Mouse (Mus musculus) midbrain, embryonic 10.5 days (tissue): ENCODE data around the gene Prcc. TPM values are rescaled to one million over a fixed set of nuclear protein-coding genes. Genes with fewer than 3 reads are reported as not detected.
A peak's percentile ranks its signal among the peaks of the same experiment; 100 is the strongest.
"Not testable (repeated sequence)": the region's sequence is repeated elsewhere in the genome, so short reads cannot be mapped to it uniquely, and the experiment has no call there.

ENCODE experiments used
- DNase-seq: peaks from one replicate; pipeline ENCODE4 v3.0.0-alpha.2; 2017; ENCODE audit warnings: low spot score
- H3K27ac ChIP-seq: fragments of 300-500 bp; sonication (generic); replicated peaks from 2 replicates; pipeline ENCODE4 v1.5.1; 2016; ENCODE audit warnings: mild to moderate bottlenecking
- H3K27me3 ChIP-seq: fragments of 300-500 bp; sonication (generic); 2 replicates; pipeline ENCODE4 v1.6.1; 2016; ENCODE audit warnings: low read depth, mild to moderate bottlenecking; ENCODE audit not compliant: poor library complexity, severe bottlenecking
- H3K36me3 ChIP-seq: fragments of 300-500 bp; sonication (generic); 2 replicates; pipeline ENCODE4 v1.6.1; 2016; ENCODE audit warnings: mild to moderate bottlenecking, moderate library complexity
- H3K4me1 ChIP-seq: fragments of 300-500 bp; sonication (generic); 2 replicates; pipeline ENCODE4 v1.6.1; 2016
- H3K4me3 ChIP-seq: fragments of 300-500 bp; sonication (generic); 2 replicates; pipeline ENCODE4 v1.5.1; 2016; ENCODE audit warnings: mild to moderate bottlenecking, moderate library complexity
- H3K9me3 ChIP-seq: fragments of 300-500 bp; sonication (generic); replicated peaks from 2 replicates; pipeline ENCODE4 v1.6.1; 2016; ENCODE audit warnings: mild to moderate bottlenecking
- WGBS: fragments of 180-500 bp; shearing (Covaris S2); methylation state at CpG from one replicate; pipeline ENCODE4 v1.1.7; 2016; 5-methylcytosine and 5-hydroxymethylcytosine counted together
- polyA plus RNA-seq: library from polyadenylated mRNA; unstranded; fragments of >200 nt; fragmentation: Nextera tagmentation; extraction: Ambion mirVana; gene quantifications from 2 replicates; pipeline ENCODE4 v1.2.1, GENCODE M21; 2016

The Prcc gene
- polyA plus RNA-seq, 1 experiment from 2014 or later = 19.1 TPM

GRCm38 (mm10) chr3:87828435-87828834 is 57.0 kb downstream of the Prcc start:
- no peaks in the 10 kb centered on the region for H3K4me1 ChIP-seq
- 66% methylated on average over 4 of the region's 4 CpGs for WGBS
- H3K9me3 ChIP-seq = no peaks in the 10 kb centered on the region
- DNase-seq = no peak
- H3K27me3 ChIP-seq = no peaks in the 10 kb centered on the region
- H3K36me3 ChIP-seq = no peaks in the 10 kb centered on the region
- no peak overlapping the region for H3K27ac ChIP-seq
- H3K4me3 ChIP-seq = no peak overlapping the region

GRCm38 (mm10) chr3:87824206-87824605 is 61.2 kb downstream of the Prcc start, which contains the start of gene Pear1:
Gene Pear1, minus strand, starts transcription at chr3:87824306.
- not testable (repeated sequence) for H3K9me3 ChIP-seq, H3K36me3 ChIP-seq, H3K27me3 ChIP-seq, H3K27ac ChIP-seq, H3K4me3 ChIP-seq, DNase-seq, H3K4me1 ChIP-seq
- WGBS = 84% methylated on average over 1 of the region's 1 CpGs

- peaks cover 69% of the 10 kb centered on the region for H3K27me3 ChIP-seq
- no peak overlapping the region for H3K27ac ChIP-seq
- no peaks in the 10 kb centered on the region for H3K36me3 ChIP-seq
- H3K4me1 ChIP-seq = peaks cover 19% of the 10 kb centered on the region
- 76% methylated on average over 12 of the region's 12 CpGs for WGBS
- H3K4me3 ChIP-seq = no peak overlapping the region
- H3K9me3 ChIP-seq = no peaks in the 10 kb centered on the region
- DNase-seq = no peak
Measured at GRCm38 (mm10) chr3:87818226-87818625, 67.2 kb downstream of the Prcc start.

GRCm38 (mm10) chr3:87816646-87817093 is 68.7 kb downstream of the Prcc start:
- peaks cover 19% of the 10 kb centered on the region for H3K4me1 ChIP-seq
- no peak overlapping the region for H3K4me3 ChIP-seq
- H3K36me3 ChIP-seq = no peaks in the 10 kb centered on the region
- H3K9me3 ChIP-seq = no peaks in the 10 kb centered on the region
- H3K27me3 ChIP-seq = peaks cover 81% of the 10 kb centered on the region
- peak; percentile 72 for DNase-seq
- H3K27ac ChIP-seq = no peak overlapping the region
- WGBS = 9% methylated on average over 12 of the region's 12 CpGs

- 66% methylated on average over 6 of the region's 6 CpGs for WGBS
- Histone ChIP-seq H3K4me1 (peaks cover 19% of the 10 kb centered on the region), H3K36me3 (no peaks in the 10 kb centered on the region), H3K9me3 (no peaks in the 10 kb centered on the region), H3K4me3 (no peak overlapping the region), H3K27me3 (peaks cover 86% of the 10 kb centered on the region), H3K27ac (no peak overlapping the region)
- DNase-seq = no peak
Measured at GRCm38 (mm10) chr3:87816166-87816565, 69.2 kb downstream of the Prcc start.

GRCm38 (mm10) chr3:87812873-87813272 is 72.5 kb downstream of the Prcc start:
- Histone ChIP-seq H3K27ac (no peak overlapping the region), H3K27me3 (peaks cover 100% of the 10 kb centered on the region), H3K4me3 (no peak overlapping the region), H3K9me3 (no peaks in the 10 kb centered on the region), H3K36me3 (no peaks in the 10 kb centered on the region), H3K4me1 (peaks cover 21% of the 10 kb centered on the region)
- no peak for DNase-seq
- 74% methylated on average over 10 of the region's 10 CpGs for WGBS

- H3K4me1 ChIP-seq = peaks cover 21% of the 10 kb centered on the region
- 77% methylated on average over 4 of the region's 4 CpGs for WGBS
- H3K27me3 ChIP-seq = peaks cover 100% of the 10 kb centered on the region
- H3K4me3 ChIP-seq = no peak overlapping the region
- DNase-seq = no peak
- no peak overlapping the region for H3K27ac ChIP-seq
- H3K36me3 ChIP-seq = no peaks in the 10 kb centered on the region
- no peaks in the 10 kb centered on the region for H3K9me3 ChIP-seq
Measured at GRCm38 (mm10) chr3:87812413-87812812, 73.0 kb downstream of the Prcc start.

GRCm38 (mm10) chr3:87811297-87811696 is 74.1 kb downstream of the Prcc start:
- whole genome bisulfite sequencing = 84% methylated on average over 8 of the region's 8 CpGs
- H3K27ac ChIP-seq = no peak overlapping the region
- no peak overlapping the region for H3K4me3 ChIP-seq
- H3K4me1 ChIP-seq = peaks cover 15% of the 10 kb centered on the region
- no peaks in the 10 kb centered on the region for H3K9me3 ChIP-seq
- no peak for DNase-seq
- H3K27me3 ChIP-seq = peaks cover 100% of the 10 kb centered on the region
- no peaks in the 10 kb centered on the region for H3K36me3 ChIP-seq

- H3K27ac ChIP-seq = no peak overlapping the region
- 3% methylated on average over 28 of the region's 28 CpGs for WGBS
- H3K36me3 ChIP-seq = no peaks in the 10 kb centered on the region
- DNase-seq = no peak
- peak overlapping the region; percentile 40 for H3K4me3 ChIP-seq
- H3K4me1 ChIP-seq = peaks cover 15% of the 10 kb centered on the region
- H3K9me3 ChIP-seq = no peaks in the 10 kb centered on the region
- peaks cover 100% of the 10 kb centered on the region for H3K27me3 ChIP-seq
Measured at GRCm38 (mm10) chr3:87809322-87809962, 76.0 kb downstream of the Prcc start.

Other genes starting within 250 kb of the Prcc start
- 0.39 and 0.51 TPM in 2 replicates for gene Lrrc71, start 137.0 kb downstream of the Prcc start, polyA plus RNA-seq
- 4.9 and 5.1 TPM in 2 replicates for gene Ntrk1, start 90.4 kb downstream of the Prcc start, polyA plus RNA-seq
- 0.78 and 0.89 TPM in 2 replicates for gene Insrr, start 88.7 kb downstream of the Prcc start, polyA plus RNA-seq
- 12.3 and 14.7 TPM in 2 replicates for gene Pear1, start 61.3 kb downstream of the Prcc start, polyA plus RNA-seq
- gene Sh2d2a, start 38.9 kb downstream of the Prcc start, polyA plus RNA-seq = 0.06 and 0.11 TPM in 2 replicates
- gene Hdgf, start 20.7 kb upstream of the Prcc start, polyA plus RNA-seq = 176 and 213 TPM in 2 replicates
- gene Mrpl24, start 33.9 kb upstream of the Prcc start, polyA plus RNA-seq = 78.3 and 81.6 TPM in 2 replicates
- 81.6 and 81.9 TPM in 2 replicates for gene Isg20l2, start 44.7 kb upstream of the Prcc start, polyA plus RNA-seq
- 18.6 and 21.6 TPM in 2 replicates for gene Rrnad1, start 45.1 kb upstream of the Prcc start, polyA plus RNA-seq
- 562 and 684 TPM in 2 replicates for gene Crabp2, start 63.1 kb upstream of the Prcc start, polyA plus RNA-seq
- 125 and 158 TPM in 2 replicates for gene Nes, start 85.5 kb upstream of the Prcc start, polyA plus RNA-seq
- gene Bcan, start 114.6 kb upstream of the Prcc start, polyA plus RNA-seq = 0.41 and 0.86 TPM in 2 replicates
- gene Hapln2, start 142.0 kb upstream of the Prcc start, polyA plus RNA-seq = 0.10 TPM in 1 of 2 replicates, not detected in the other
- gene Gpatch4, start 157.5 kb upstream of the Prcc start, polyA plus RNA-seq = 41.7 and 47.0 TPM in 2 replicates
- gene Naxe, start 172.9 kb upstream of the Prcc start, polyA plus RNA-seq = 126 and 138 TPM in 2 replicates
- gene Ttc24, start 192.7 kb upstream of the Prcc start, polyA plus RNA-seq = not detected in 2 replicates
- gene Iqgap3, start 196.4 kb upstream of the Prcc start, polyA plus RNA-seq = 22.6 and 24.6 TPM in 2 replicates